Mouse (Mus musculus) spleen, adult 2 months (tissue): ENCODE results near the gene Wfdc3. TPM values are rescaled to one million over a fixed set of nuclear protein-coding genes. Genes with fewer than 3 reads are reported as not detected.

Source experiments
- DNase-seq, 2 experiments: peaks; one replicate each; pipeline versions ENCODE4 v3.0.0 to v3.0.0-alpha.2; 2012 to 2021; ENCODE audit warnings: low spot score in 2 of 2, low read depth in 1 of 2
- H3K27ac ChIP-seq: fragments of 200-500 bp; 2 replicates; pipeline ENCODE4 v1.5.1; 2012; ENCODE audit warnings: low read length, inconsistent platforms; ENCODE audit not compliant: insufficient read depth
- H3K27me3 ChIP-seq: fragments of 200-500 bp; 2 replicates; pipeline ENCODE4 v1.6.1; 2012; ENCODE audit warnings: mild to moderate bottlenecking, moderate library complexity, low read length, inconsistent platforms; ENCODE audit not compliant: control insufficient read depth, insufficient read depth
- H3K36me3 ChIP-seq: fragments of 200-500 bp; 2 replicates; pipeline ENCODE4 v1.6.1; 2012; ENCODE audit warnings: mild to moderate bottlenecking, low read length, inconsistent platforms; ENCODE audit not compliant: control insufficient read depth, insufficient read depth
- H3K4me1 ChIP-seq: fragments of 200-500 bp; 2 replicates; pipeline ENCODE4 v1.6.1; 2011; ENCODE audit warnings: inconsistent platforms; ENCODE audit not compliant: control insufficient read depth, insufficient read depth, insufficient read length
- H3K4me3 ChIP-seq: fragments of 200-500 bp; 2 replicates; pipeline ENCODE4 v1.5.1; 2011; ENCODE audit warnings: mild to moderate bottlenecking, inconsistent platforms; ENCODE audit not compliant: insufficient read depth, insufficient read length; ENCODE audit errors: extremely low read depth
- CTCF ChIP-seq: fragments of 200-500 bp; IDR thresholded peaks from 2 replicates; pipeline ENCODE4 v1.5.1; 2011; ENCODE audit warnings: mild to moderate bottlenecking, inconsistent platforms; ENCODE audit not compliant: insufficient read depth, insufficient read length, insufficient replicate concordance; ENCODE audit errors: extremely low read depth
- POLR2A ChIP-seq: fragments of 200-500 bp; IDR thresholded peaks from 2 replicates; pipeline ENCODE4 v1.6.1; 2011; ENCODE audit warnings: low read depth, low read length, inconsistent platforms
- WGBS: fragments of 180-500 bp; shearing (Covaris S2); methylation state at CpG from one replicate; pipeline ENCODE4 v1.1.7; 2018; 5-methylcytosine and 5-hydroxymethylcytosine counted together
- polyA plus RNA-seq: library from polyadenylated mRNA; depleted of rRNA; stranded (reverse); fragments of >200 nt; gene quantifications from 2 replicates; pipeline ENCODE4 v1.2.3, GENCODE M21; 2012

The Wfdc3 gene
- polyA plus RNA-seq, 1 experiment: 0.34 TPM

- 92% methylated on average over 6 of the region's 6 CpGs for WGBS
- TF ChIP-seq POLR2A (no peak), CTCF (no peak)
- DNase-seq: no peak
These were observed 3.3 kb upstream of the Wfdc3 start for GRCm38 (mm10) chr2:164748991-164749390.

GRCm38 (mm10) chr2:164748191-164748590 lies 2.5 kb upstream of the Wfdc3 start:
- 80% methylated on average over 4 of the region's 4 CpGs for WGBS
- no peaks in the 10 kb centered on the region for H3K27me3 ChIP-seq
- peaks cover 22% of the 10 kb centered on the region for H3K36me3 ChIP-seq
- TF ChIP-seq POLR2A: no peak
- no peak for TF ChIP-seq CTCF
- no peak overlapping the region for H3K4me3 ChIP-seq
- H3K27ac ChIP-seq: no peak overlapping the region
- H3K4me1 ChIP-seq: peaks cover 7% of the 10 kb centered on the region; the same call in 1 of the 2 replicates
- DNase-seq: no peak

More at GRCm38 (mm10) chr2:164748991-164749390, 3.3 kb upstream of the Wfdc3 start:
- peaks cover 26% of the 10 kb centered on the region for H3K36me3 ChIP-seq
- H3K4me3 ChIP-seq: no peak overlapping the region
- peaks cover 7% of the 10 kb centered on the region; the same call in 1 of the 2 replicates for H3K4me1 ChIP-seq
- no peak overlapping the region for H3K27ac ChIP-seq
- no peaks in the 10 kb centered on the region for H3K27me3 ChIP-seq

- Histone ChIP-seq H3K4me3 (peak overlapping the region; percentile 93), H3K4me1 (peaks cover 7% of the 10 kb centered on the region; the same call in 1 of the 2 replicates), H3K27me3 (no peaks in the 10 kb centered on the region), H3K27ac (no peak overlapping the region), H3K36me3 (peaks cover 11% of the 10 kb centered on the region)
- 31% methylated on average over 8 of the region's 8 CpGs for WGBS
- no peak for DNase-seq
- TF ChIP-seq POLR2A (no peak), CTCF (no peak)
These were observed 962 bp upstream of the Wfdc3 start for GRCm38 (mm10) chr2:164746693-164747092.

- WGBS: 23% methylated on average over 13 of the region's 13 CpGs
- Histone ChIP-seq H3K36me3 (peaks cover 6% of the 10 kb centered on the region; the same call in 1 of the 2 replicates), H3K4me1 (peaks cover 7% of the 10 kb centered on the region; the same call in 1 of the 2 replicates), H3K4me3 (no peak overlapping the region), H3K27me3 (no peaks in the 10 kb centered on the region), H3K27ac (no peak overlapping the region)
- DNase-seq: no peak
- TF ChIP-seq CTCF: no peak
- no peak for TF ChIP-seq POLR2A
These were observed 744 bp downstream of the Wfdc3 start for GRCm38 (mm10) chr2:164744987-164745386.

- Histone ChIP-seq H3K4me1 (no peaks in the 10 kb centered on the region), H3K4me3 (no peak overlapping the region), H3K27ac (no peak overlapping the region), H3K27me3 (no peaks in the 10 kb centered on the region), H3K36me3 (no peaks in the 10 kb centered on the region)
- no peak for DNase-seq
- TF ChIP-seq POLR2A: no peak
- no peak for TF ChIP-seq CTCF
- WGBS: 60% methylated on average over 7 of the region's 7 CpGs
These were observed 5.9 kb downstream of the Wfdc3 start for GRCm38 (mm10) chr2:164739876-164740275.

- H3K27me3 ChIP-seq: no peaks in the 10 kb centered on the region
- TF ChIP-seq CTCF: no peak
- no peak for TF ChIP-seq POLR2A
- no peak overlapping the region for H3K4me3 ChIP-seq
- H3K4me1 ChIP-seq: no peaks in the 10 kb centered on the region
- 86% methylated on average over 3 of the region's 3 CpGs for WGBS
- no peak for DNase-seq
- H3K36me3 ChIP-seq: no peaks in the 10 kb centered on the region
- H3K27ac ChIP-seq: no peak overlapping the region
These were observed 8.2 kb downstream of the Wfdc3 start for GRCm38 (mm10) chr2:164737377-164738090.

- H3K4me3 ChIP-seq: no peak overlapping the region
- WGBS: 84% methylated on average over 5 of the region's 5 CpGs
- no peak overlapping the region for H3K27ac ChIP-seq
- DNase-seq: no peak
- H3K4me1 ChIP-seq: no peaks in the 10 kb centered on the region
- TF ChIP-seq POLR2A (no peak), CTCF (no peak)
- no peaks in the 10 kb centered on the region for H3K36me3 ChIP-seq
- H3K27me3 ChIP-seq: no peaks in the 10 kb centered on the region
These were observed 10.3 kb downstream of the Wfdc3 start for GRCm38 (mm10) chr2:164735446-164735845.
